In genomic region chr2:159053534-159053933, GRCm38 (mm10) we compare ENCODE assay signal across 9 mouse cellular contexts.
A peak's percentile ranks its signal among the peaks of the same experiment; 100 is the strongest.
DNase-seq lines count a peak whose midpoint lies in the region; ATAC-seq and TF ChIP-seq lines count a peak whose summit lies in the region.
"Had no signal": no experiment of that assay in that cellular context is flagged by ENCODE, and none has a peak within 500 bp of the region (broad histone marks: within the 10 kb centered on the region; RNA-seq: fewer than 3 reads in every experiment).

No protein-coding gene starts in this region.

- no peak overlapping the region for H3K27ac ChIP-seq in gastrocnemius, adult 2 months
- H3K27ac ChIP-seq in embryonic facial prominence, embryonic 12.5 days: no peak overlapping the region
- H3K27ac ChIP-seq in intestine, embryonic 15.5 days: no peak overlapping the region
- no peak overlapping the region for H3K27ac ChIP-seq in liver, embryonic 15.5 days (replicated peaks)

- WGBS in embryonic facial prominence, embryonic 12.5 days: 54% methylated on average over 10 of the region's 10 CpGs
- WGBS in intestine, embryonic 15.5 days: 55% methylated on average over 10 of the region's 10 CpGs
- WGBS in liver, embryonic 15.5 days (ENCODE audit: insufficient replicate concordance): 27% methylated on average over 10 of the region's 10 CpGs

- no peak for TF ChIP-seq CTCF in gastrocnemius, adult 2 months (IDR thresholded peaks at IDR 0.05)

- no peaks in the 10 kb centered on the region for H3K9me3 ChIP-seq in embryonic facial prominence, embryonic 12.5 days
- no peaks in the 10 kb centered on the region for H3K9me3 ChIP-seq in intestine, embryonic 15.5 days
- no peaks in the 10 kb centered on the region for H3K9me3 ChIP-seq in liver, embryonic 15.5 days (replicated peaks)

- H3K9ac ChIP-seq in embryonic facial prominence, embryonic 12.5 days: no peak overlapping the region
- H3K9ac ChIP-seq in intestine, embryonic 15.5 days: no peak overlapping the region
- H3K9ac ChIP-seq in liver, embryonic 15.5 days: no peak overlapping the region

- peaks cover 6% of the 10 kb centered on the region; the same call in 1 of the 2 replicates for H3K27me3 ChIP-seq in embryonic facial prominence, embryonic 12.5 days
- no peaks in the 10 kb centered on the region for H3K27me3 ChIP-seq in intestine, embryonic 15.5 days (replicated peaks)
- H3K27me3 ChIP-seq in liver, embryonic 15.5 days: no peaks in the 10 kb centered on the region
- H3K27me3 ChIP-seq: CH12.LX had no signal

- H3K4me2 ChIP-seq in embryonic facial prominence, embryonic 12.5 days (replicated peaks): no peak overlapping the region
- no peak overlapping the region for H3K4me2 ChIP-seq in intestine, embryonic 15.5 days (replicated peaks)
- no peak overlapping the region for H3K4me2 ChIP-seq in liver, embryonic 15.5 days

- H3K36me3 ChIP-seq in embryonic facial prominence, embryonic 12.5 days: no peaks in the 10 kb centered on the region
- H3K36me3 ChIP-seq in intestine, embryonic 15.5 days: no peaks in the 10 kb centered on the region
- H3K36me3 ChIP-seq in liver, embryonic 15.5 days (replicated peaks): no peaks in the 10 kb centered on the region

- peaks cover 5% of the 10 kb centered on the region; the same call in 1 of the 2 replicates for H3K4me1 ChIP-seq in embryonic facial prominence, embryonic 12.5 days
- H3K4me1 ChIP-seq in intestine, embryonic 15.5 days (replicated peaks): no peaks in the 10 kb centered on the region
- H3K4me1 ChIP-seq in liver, embryonic 15.5 days (replicated peaks): no peaks in the 10 kb centered on the region

- intact Hi-C loops in gastrocnemius, adult 2 months (cut with DNase I): loop anchor here (10.0 kb wide), 1 partner anchor 1311 kb away; the partner anchor contains the start of gene Mafb

- H3K4me3 ChIP-seq in gastrocnemius, adult 2 months: no peak overlapping the region
- no peak overlapping the region for H3K4me3 ChIP-seq in embryonic facial prominence, embryonic 12.5 days
- no peak overlapping the region for H3K4me3 ChIP-seq in intestine, embryonic 15.5 days (replicated peaks)
- no peak overlapping the region for H3K4me3 ChIP-seq in liver, embryonic 15.5 days (replicated peaks)

- DNase-seq in gastrocnemius, adult 2 months: peak; percentile 18
- no peak for DNase-seq in gastrocnemius, postnatal 10 days
- DNase-seq in layer of hippocampus, adult 9-10 months (ENCODE audit: low spot score): no peak
- no peak for DNase-seq in urinary bladder, adult 18-20 months (ENCODE audit: low spot score in 2 of 2)
- DNase-seq in spleen, adult 18-20 months: no peak

- 0 out of 2 replicates have a peak, but pooled peaks have one; percentile 73 for ATAC-seq in embryonic facial prominence, embryonic 12.5 days (ENCODE audit: insufficient number of reproducible peaks, insufficient read depth, low FRiP score, low TSS enrichment)
- peak; percentile 43; the same call in 1 of the 2 replicates for ATAC-seq in intestine, embryonic 15.5 days
- peak; percentile 75 for ATAC-seq in liver, embryonic 15.5 days (ENCODE audit: insufficient read depth)
